Mouse (Mus musculus) heart, embryonic 15.5 days (tissue): ENCODE results near the gene Eif4h. TPM values are rescaled to one million over a fixed set of nuclear protein-coding genes. Genes with fewer than 3 reads are reported as not detected.

ENCODE experiments used
- ATAC-seq: fragments of 200-750 bp; cut with Nextera tagmentation; replicated peaks from 2 replicates; pipeline ENCODE4 v1.8.0; 2017; ENCODE audit warnings: low read depth, moderate TSS enrichment; ENCODE audit not compliant: insufficient number of reproducible peaks, insufficient read depth, low FRiP score
- H3K27ac ChIP-seq: fragments of 300-500 bp; sonication (generic); 2 replicates; pipeline ENCODE4 v1.5.1; 2015; ENCODE audit warnings: mild to moderate bottlenecking, inconsistent platforms
- H3K27me3 ChIP-seq: fragments of 300-500 bp; sonication (generic); 2 replicates; pipeline ENCODE4 v1.6.1; 2015; ENCODE audit warnings: inconsistent platforms
- H3K36me3 ChIP-seq: fragments of 300-500 bp; sonication (generic); 2 replicates; pipeline ENCODE4 v1.6.1; 2015; ENCODE audit warnings: mild to moderate bottlenecking, inconsistent platforms
- H3K4me1 ChIP-seq: fragments of 300-500 bp; sonication (generic); replicated peaks from 2 replicates; pipeline ENCODE4 v1.6.1; 2015; ENCODE audit warnings: inconsistent platforms
- H3K4me2 ChIP-seq: fragments of 300-500 bp; sonication (generic); 2 replicates; pipeline ENCODE4 v1.6.1; 2015; ENCODE audit warnings: inconsistent platforms, mild to moderate bottlenecking, moderate library complexity
- H3K4me3 ChIP-seq: fragments of 300-500 bp; sonication (generic); 2 replicates; pipeline ENCODE4 v1.5.1; 2015; ENCODE audit warnings: mild to moderate bottlenecking, inconsistent platforms
- H3K9ac ChIP-seq: fragments of 300-500 bp; sonication (generic); 2 replicates; pipeline ENCODE4 v1.6.1; 2015; ENCODE audit warnings: mild to moderate bottlenecking, inconsistent platforms
- H3K9me3 ChIP-seq: fragments of 300-500 bp; sonication (generic); replicated peaks from 2 replicates; pipeline ENCODE4 v1.6.1; 2016; ENCODE audit warnings: inconsistent platforms
- WGBS: fragments of 180-500 bp; shearing (Covaris S2); methylation state at CpG from one replicate; pipeline ENCODE4 v1.1.7; 2015; ENCODE audit warnings: mixed read lengths; 5-methylcytosine and 5-hydroxymethylcytosine counted together
- microRNA-seq: library from miRNA; unstranded; fragments of <30 nt; microRNA quantifications from one replicate; pipeline ENCODE4, GENCODE M21; 2016
- polyA plus RNA-seq: library from polyadenylated mRNA; unstranded; fragments of >200 nt; fragmentation: Nextera tagmentation; extraction: Ambion mirVana; gene quantifications from 2 replicates; pipeline ENCODE4 v1.2.1, GENCODE M21; 2015

Eif4h gene
- polyA plus RNA-seq, 1 experiment from 2014 or later: 273 TPM

DNA sequence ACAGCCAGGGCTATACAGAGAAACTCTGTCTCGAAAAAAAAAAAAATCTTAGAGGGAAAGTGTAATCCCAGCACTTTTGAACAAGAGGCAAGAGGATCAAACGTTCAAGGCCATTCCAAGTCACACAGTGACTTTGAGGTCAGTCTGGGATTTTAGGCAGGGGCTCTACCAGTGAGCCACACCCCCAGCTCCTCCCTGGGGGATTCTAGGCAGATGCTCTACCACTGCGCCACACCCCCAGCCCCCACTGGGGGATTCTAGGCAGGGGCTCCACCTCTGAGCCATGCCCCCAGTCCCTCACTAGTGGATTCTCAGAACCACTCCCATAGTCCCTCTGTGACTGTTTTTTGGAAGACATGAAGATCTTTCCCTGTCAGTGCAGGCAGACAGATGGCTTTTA is 60.2 kb downstream of the Eif4h start:
- no peak overlapping the region for H3K4me2 ChIP-seq
- 69% methylated on average over 3 of the region's 3 CpGs for WGBS
- ATAC-seq: no peak
- no peaks in the 10 kb centered on the region for H3K27me3 ChIP-seq
- no peaks in the 10 kb centered on the region for H3K36me3 ChIP-seq
- H3K4me3 ChIP-seq: no peak overlapping the region
- H3K9me3 ChIP-seq: no peaks in the 10 kb centered on the region
- no peak overlapping the region for H3K9ac ChIP-seq
- H3K27ac ChIP-seq: no peak overlapping the region
- peaks cover 10% of the 10 kb centered on the region for H3K4me1 ChIP-seq

DNA sequence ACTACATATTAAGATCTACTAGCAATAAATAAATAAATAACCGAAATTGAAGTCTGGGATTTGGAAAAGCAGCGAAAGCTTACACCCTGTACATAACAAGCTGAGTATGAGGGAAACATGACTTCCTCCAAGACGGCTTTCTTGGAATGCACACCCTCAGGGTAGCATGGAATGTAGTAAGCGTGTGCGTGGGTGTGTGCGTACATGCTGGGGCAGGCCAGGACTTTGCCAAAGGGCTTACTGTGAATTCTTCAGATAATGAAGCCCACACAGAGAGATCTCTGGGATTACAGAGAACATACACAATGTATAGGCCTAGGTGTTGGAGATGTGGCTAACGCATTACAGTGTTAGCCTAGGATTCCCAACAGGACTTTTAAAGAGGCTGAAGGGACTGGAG is 61.8 kb downstream of the Eif4h start:
- Histone ChIP-seq H3K27me3 (no peaks in the 10 kb centered on the region), H3K4me1 (peaks cover 4% of the 10 kb centered on the region), H3K9ac (no peak overlapping the region), H3K9me3 (no peaks in the 10 kb centered on the region), H3K36me3 (no peaks in the 10 kb centered on the region), H3K27ac (no peak overlapping the region), H3K4me3 (no peak overlapping the region), H3K4me2 (no peak overlapping the region)
- 73% methylated on average over 7 of the region's 7 CpGs for WGBS
- no peak for ATAC-seq

DNA sequence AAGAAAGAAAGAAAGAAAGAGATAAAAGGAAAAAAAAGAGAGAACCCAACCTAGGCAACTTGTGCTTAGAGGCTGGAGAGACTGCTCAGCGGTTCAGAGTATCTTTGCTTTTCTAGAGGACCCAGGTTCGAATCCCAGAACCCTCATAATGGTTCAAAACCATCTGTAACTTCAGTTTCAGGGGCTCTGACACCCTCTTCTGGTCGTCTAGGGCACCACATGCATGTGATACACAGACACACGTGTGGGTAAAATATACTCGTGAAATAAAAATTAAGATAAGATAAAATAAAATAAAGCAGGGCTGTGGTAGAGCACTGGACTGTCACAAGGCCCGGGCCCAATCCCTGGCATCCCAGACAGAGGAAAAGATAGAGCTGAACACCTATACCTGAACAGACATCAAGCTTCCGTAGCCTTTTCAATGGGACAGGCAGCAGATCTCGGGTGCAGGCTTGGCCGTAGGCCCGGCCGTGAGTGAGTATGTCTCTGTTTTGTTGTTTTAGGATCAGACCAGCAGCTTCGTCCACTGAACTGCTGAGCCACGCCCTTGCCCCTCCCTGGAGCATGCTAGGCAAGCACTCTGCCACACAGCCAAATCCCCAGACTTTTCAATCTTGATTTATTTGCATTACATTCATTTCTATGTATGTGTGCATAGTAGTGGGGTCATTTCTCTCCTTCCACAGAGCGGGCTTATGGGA is 62.6 kb downstream of the Eif4h start:
- no peaks in the 10 kb centered on the region for H3K36me3 ChIP-seq
- H3K27me3 ChIP-seq: no peaks in the 10 kb centered on the region
- ATAC-seq: no peak
- 74% methylated on average over 14 of the region's 14 CpGs for WGBS
- H3K4me3 ChIP-seq: no peak overlapping the region
- H3K4me2 ChIP-seq: no peak overlapping the region
- H3K4me1 ChIP-seq: peaks cover 9% of the 10 kb centered on the region
- no peak overlapping the region for H3K9ac ChIP-seq
- H3K9me3 ChIP-seq: no peaks in the 10 kb centered on the region
- H3K27ac ChIP-seq: no peak overlapping the region

DNA sequence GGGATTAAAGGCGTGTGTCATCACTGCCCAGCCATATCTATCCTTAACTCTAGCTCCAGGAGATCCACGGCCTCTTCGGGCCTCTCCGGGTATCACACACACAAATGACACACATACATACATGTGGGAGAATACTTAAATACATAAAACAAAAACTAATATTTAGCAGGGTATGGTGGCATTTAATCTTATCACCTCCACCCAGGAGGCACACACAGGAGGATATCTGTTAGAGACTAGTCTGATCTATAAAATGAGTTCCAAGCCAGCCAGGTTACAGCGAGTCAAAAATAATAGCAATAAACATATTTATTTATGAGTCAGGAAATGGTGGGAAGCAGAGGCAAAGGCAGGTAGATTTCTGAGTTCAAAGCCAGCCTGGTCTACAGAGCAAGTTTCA is 63.5 kb downstream of the Eif4h start:
- H3K9me3 ChIP-seq: no peaks in the 10 kb centered on the region
- no peak overlapping the region for H3K27ac ChIP-seq
- no peak overlapping the region for H3K4me3 ChIP-seq
- H3K36me3 ChIP-seq: no peaks in the 10 kb centered on the region
- no peaks in the 10 kb centered on the region for H3K27me3 ChIP-seq
- H3K9ac ChIP-seq: no peak overlapping the region
- ATAC-seq: no peak
- WGBS: 91% methylated on average over 5 of the region's 5 CpGs
- peaks cover 12% of the 10 kb centered on the region for H3K4me1 ChIP-seq
- H3K4me2 ChIP-seq: no peak overlapping the region

DNA sequence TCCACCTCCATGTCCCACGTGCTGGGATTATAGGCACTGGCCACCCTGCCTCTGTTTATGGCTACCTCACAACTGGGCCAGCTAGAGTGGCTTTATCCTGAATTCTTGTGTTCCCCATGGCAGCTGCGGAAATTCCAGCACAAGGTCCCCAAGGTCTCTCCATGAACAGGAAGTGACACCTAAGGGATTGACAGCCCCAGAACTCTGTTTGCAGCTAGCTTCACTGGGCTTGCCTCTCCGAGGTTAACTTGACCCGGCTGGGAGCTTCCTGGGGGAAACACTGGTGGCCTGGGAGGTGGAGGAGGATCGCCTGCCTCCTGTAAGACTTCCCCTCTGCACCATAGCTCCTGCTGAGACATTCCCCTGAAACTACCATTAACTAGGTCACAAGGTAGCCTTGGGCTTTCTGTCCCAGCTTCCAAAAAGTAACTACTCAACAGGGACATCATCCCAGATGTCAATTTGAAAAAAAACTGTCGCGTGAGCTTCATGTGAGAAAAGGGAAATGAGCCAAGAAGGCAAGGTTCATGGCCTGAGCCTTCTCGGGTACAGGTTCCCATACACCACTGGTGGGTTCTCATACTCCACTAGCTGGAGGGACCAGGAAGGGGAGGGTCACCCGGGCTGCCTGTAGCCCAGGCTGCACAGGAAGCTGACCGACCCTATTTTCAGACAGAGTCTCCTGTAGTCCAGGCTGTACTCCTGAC is 66.6 kb downstream of the Eif4h start:
- Histone ChIP-seq H3K4me2 (peak overlapping the region; percentile 85), H3K27me3 (no peaks in the 10 kb centered on the region), H3K9me3 (no peaks in the 10 kb centered on the region), H3K4me1 (peaks cover 17% of the 10 kb centered on the region), H3K9ac (peak overlapping the region; percentile 60), H3K27ac (peak overlapping the region; percentile 85), H3K36me3 (no peaks in the 10 kb centered on the region), H3K4me3 (peak overlapping the region; percentile 62)
- WGBS: 33% methylated on average over 10 of the region's 10 CpGs
- no peak for ATAC-seq

DNA sequence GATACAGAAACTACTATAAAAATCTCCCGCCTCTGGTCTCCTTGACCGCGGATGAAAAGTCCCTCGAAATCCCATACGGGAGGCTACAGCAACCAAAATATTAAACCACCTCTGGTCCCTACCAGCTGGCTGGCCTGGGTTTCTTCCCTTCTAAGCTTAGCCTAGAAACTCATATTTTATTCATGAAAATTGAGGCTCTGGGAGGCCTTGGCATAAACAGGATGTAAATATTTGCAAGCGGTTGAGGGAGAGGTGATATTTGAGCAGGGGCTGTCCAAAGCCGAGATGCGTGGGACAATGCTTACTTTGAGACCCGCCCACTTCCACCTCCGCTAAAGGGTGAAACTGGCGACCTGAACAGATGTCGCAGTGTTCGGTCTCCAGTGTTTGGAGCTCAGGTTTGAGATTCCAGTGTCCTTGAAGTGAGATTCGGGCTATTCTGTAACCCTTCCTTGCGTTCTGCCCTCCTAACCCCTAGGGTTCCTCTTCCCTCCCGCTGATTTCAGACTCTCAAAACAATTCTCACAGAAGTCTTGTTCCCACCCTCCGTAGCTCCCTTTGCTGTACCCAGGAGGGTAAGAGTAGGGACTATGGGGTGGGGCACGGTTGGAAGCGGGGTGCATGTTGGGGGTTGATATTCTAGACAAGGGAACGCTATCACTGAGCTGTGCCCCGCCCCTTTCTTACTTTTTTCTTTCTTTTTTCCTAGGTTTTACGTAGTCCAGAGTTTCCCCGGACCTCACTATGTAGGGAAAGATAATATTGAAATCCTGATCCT is 67.4 kb downstream of the Eif4h start:
- Histone ChIP-seq H3K9me3 (no peaks in the 10 kb centered on the region), H3K9ac (peak overlapping the region; percentile 60), H3K27ac (peak overlapping the region; percentile 85), H3K36me3 (no peaks in the 10 kb centered on the region), H3K4me2 (peak overlapping the region; percentile 85), H3K4me1 (peaks cover 17% of the 10 kb centered on the region), H3K27me3 (no peaks in the 10 kb centered on the region), H3K4me3 (peak overlapping the region; percentile 62)
- ATAC-seq: peak; percentile 54
- WGBS: 2% methylated on average over 23 of the region's 23 CpGs

Small RNA genes within 50 kb of the gene (microRNA-seq; reads per million reads assigned to microRNA genes)
- 0.63 reads per million for gene Mir7228

Other genes starting within 250 kb of the Eif4h start
- 47.3 and 57.5 TPM in 2 replicates for gene Gtf2ird1, start 182.8 kb downstream of the Eif4h start, polyA plus RNA-seq
- gene Clip2, start 87.1 kb downstream of the Eif4h start, polyA plus RNA-seq: 1.4 and 1.8 TPM in 2 replicates
- gene Syna, start 79.3 kb downstream of the Eif4h start, polyA plus RNA-seq: 0.06 TPM in 1 of 2 replicates, not detected in the other
- 156 and 190 TPM in 2 replicates for gene Rfc2, start 58.1 kb downstream of the Eif4h start, polyA plus RNA-seq
- 2.5 and 4.5 TPM in 2 replicates for gene Lat2, start 24.5 kb downstream of the Eif4h start, polyA plus RNA-seq
- 3.3 and 5.4 TPM in 2 replicates for gene Limk1, start 49.1 kb upstream of the Eif4h start, polyA plus RNA-seq
- 683 and 1,118 TPM in 2 replicates for gene Eln, start 107.8 kb upstream of the Eif4h start, polyA plus RNA-seq